Mouse (Mus musculus): Measurements from ENCODE around the gene Trappc12. TPM values are rescaled to one million over a fixed set of nuclear protein-coding genes. Genes with fewer than 3 reads are reported as not detected.

The Trappc12 gene
- polyA plus RNA-seq, 1 experiment from 2014 or later, result 40.6 TPM

DNA sequence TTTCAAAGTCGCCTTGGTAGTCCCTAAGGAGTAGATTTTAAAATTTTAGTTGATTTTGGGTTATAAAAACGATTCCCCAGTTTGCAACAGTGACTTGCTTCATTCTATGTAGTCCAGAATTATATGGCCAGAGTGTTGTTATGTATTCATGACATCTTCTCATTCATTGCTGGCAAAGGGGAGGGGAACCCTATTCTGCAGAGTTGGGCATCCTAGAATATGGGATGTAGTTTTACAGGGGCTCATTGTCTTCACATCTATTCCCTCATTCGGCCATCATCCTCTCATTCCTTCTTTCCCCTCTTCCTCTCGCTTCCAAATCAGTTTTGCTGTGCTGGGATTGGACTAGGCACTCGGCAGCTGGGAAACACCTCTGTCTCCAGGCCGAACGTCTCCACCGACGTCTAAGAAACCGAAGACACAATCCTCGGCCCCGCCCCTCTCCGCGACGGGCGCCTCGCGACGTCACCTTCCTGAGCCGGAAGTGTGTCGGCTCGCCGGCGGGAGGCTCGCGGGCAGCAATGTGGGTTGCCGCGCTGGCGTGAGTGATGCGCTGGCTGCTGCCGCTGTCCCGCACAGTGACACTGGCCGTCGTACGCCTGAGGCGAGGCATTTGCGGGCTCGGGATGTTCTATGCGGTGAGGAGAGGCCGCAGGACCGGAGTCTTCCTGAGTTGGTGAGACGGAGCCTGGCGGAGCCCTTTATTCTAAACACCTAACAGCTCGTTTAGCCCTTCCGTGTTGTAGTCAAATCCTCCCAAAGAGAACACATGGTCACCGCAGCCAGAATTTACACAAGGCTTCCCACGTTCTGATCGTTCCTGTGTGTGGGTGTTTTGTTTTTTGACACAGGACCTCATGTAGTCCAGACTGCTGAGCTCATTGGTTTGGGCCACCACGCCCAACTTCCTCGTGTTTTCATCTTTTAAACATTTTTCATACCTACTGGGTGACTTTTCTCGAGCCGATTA is 100.8 kb downstream of the Trappc12 start, which contains the start of gene Rnaseh1:
Rnaseh1 (plus strand) TSS at position 462 of the 970 bp plus-strand sequence.
- Histone ChIP-seq H3K4me3 (ENCODE audit: low read length) (peak within 1 kb of the TSS; percentile 93), H3K4me1 (replicated peaks; ENCODE audit: control insufficient read depth, insufficient read depth, low read length) (peaks cover 6% of the 10 kb centered on the region), H3K27me3 (ENCODE audit: control insufficient read depth, insufficient read depth, low read depth, low read length) (no peaks in the 10 kb centered on the region), H3K27ac (ENCODE audit: low read length) (peak within 1 kb of the TSS; percentile 72), H3K36me3 (ENCODE audit: control insufficient read depth, insufficient read depth, low read length) (peaks cover 8% of the 10 kb centered on the region), H3K9me3 (ENCODE audit: control insufficient read depth, low read length) (no peaks in the 10 kb centered on the region), H3K9ac (ENCODE audit: low read length) (peak within 1 kb of the TSS; percentile 84), H3K4me2 (ENCODE audit: low read depth, low read length) (peak within 1 kb of the TSS; percentile 71)
- peak; percentile 97 for ATAC-seq (ENCODE audit: low read depth)
- 2% methylated on average over 52 of the region's 52 CpGs for WGBS

Small RNAs within 50 kb of the gene (microRNA-seq; reads per million reads assigned to microRNA genes)
- not detected for gene Mir6937

Other genes with a start within 250 kb of the Trappc12 start
- 0.18 and 0.19 TPM in 2 replicates for gene Dcdc2c, start 198.1 kb downstream of the Trappc12 start, polyA plus RNA-seq (2015; fragmentation: Nextera tagmentation; extraction: Ambion mirVana)
- gene Allc, start 167.9 kb downstream of the Trappc12 start, polyA plus RNA-seq (2015; fragmentation: Nextera tagmentation; extraction: Ambion mirVana), result not detected in 2 replicates
- 4.3 and 5.0 TPM in 2 replicates for gene Colec11, start 127.1 kb downstream of the Trappc12 start, polyA plus RNA-seq (2015; fragmentation: Nextera tagmentation; extraction: Ambion mirVana)
- gene Rps7, start 114.5 kb downstream of the Trappc12 start, polyA plus RNA-seq (2015; fragmentation: Nextera tagmentation; extraction: Ambion mirVana), result 625 and 691 TPM in 2 replicates
- gene Rnaseh1, start 100.9 kb downstream of the Trappc12 start, polyA plus RNA-seq (2015; fragmentation: Nextera tagmentation; extraction: Ambion mirVana), result 29.6 and 30.8 TPM in 2 replicates
- 83.1 and 84.0 TPM in 2 replicates for gene Adi1, start 75.2 kb downstream of the Trappc12 start, polyA plus RNA-seq (2015; fragmentation: Nextera tagmentation; extraction: Ambion mirVana)
- 27.3 and 29.4 TPM in 2 replicates for gene Eipr1, start 1.3 kb upstream of the Trappc12 start, polyA plus RNA-seq (2015; fragmentation: Nextera tagmentation; extraction: Ambion mirVana)

Measured in lung, embryonic 16.5 days (tissue).